Mouse (Mus musculus): ENCODE measurements at regions not wholly inside any gene's neighbourhood (a gene's known extent, or its start where the extent isn't known, plus 50 kb on each side); places are given as distances from the start of the nearest gene placed in this dataset.

DNA sequence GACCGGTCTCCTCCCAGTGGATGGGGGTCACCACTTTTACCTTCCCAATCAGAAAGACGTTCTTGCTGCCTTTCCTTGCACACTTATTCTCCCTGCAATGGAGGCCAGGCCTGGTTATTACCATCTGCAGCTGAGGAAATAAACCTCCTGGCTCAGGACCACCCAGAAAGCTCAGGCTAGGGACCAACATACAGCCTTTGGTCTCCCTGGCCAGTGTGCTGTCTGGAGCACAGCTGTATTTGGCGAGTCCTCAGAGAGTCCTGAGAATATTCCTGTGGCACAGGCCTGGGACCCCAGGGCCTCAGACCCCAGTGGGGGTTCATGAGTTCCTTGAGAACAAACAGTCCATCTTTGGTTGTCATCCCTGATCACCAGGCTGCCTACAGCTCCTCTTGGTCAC is 107.4 kb downstream of the Cd83 start:
- TF ChIP-seq GATA1 (IDR thresholded peaks at IDR 0.05; ENCODE audit: low read length) (no peak), TAL1 (IDR thresholded peaks at IDR 0.05; ENCODE audit: low read length) (no peak)

All from erythroblast, embryonic 14.5 days (primary cell).